Mouse (Mus musculus) hindlimb bud, embryonic 11.5 days (tissue): Measurements from ENCODE around the gene 2700049A03Rik.

Source experiments
- DNase-seq: peaks from one replicate; pipeline ENCODE4 v3.0.0-alpha.2; 2012; ENCODE audit warnings: low read depth, low spot score; ENCODE audit errors: extremely low spot score

The 2700049A03Rik gene

DNA sequence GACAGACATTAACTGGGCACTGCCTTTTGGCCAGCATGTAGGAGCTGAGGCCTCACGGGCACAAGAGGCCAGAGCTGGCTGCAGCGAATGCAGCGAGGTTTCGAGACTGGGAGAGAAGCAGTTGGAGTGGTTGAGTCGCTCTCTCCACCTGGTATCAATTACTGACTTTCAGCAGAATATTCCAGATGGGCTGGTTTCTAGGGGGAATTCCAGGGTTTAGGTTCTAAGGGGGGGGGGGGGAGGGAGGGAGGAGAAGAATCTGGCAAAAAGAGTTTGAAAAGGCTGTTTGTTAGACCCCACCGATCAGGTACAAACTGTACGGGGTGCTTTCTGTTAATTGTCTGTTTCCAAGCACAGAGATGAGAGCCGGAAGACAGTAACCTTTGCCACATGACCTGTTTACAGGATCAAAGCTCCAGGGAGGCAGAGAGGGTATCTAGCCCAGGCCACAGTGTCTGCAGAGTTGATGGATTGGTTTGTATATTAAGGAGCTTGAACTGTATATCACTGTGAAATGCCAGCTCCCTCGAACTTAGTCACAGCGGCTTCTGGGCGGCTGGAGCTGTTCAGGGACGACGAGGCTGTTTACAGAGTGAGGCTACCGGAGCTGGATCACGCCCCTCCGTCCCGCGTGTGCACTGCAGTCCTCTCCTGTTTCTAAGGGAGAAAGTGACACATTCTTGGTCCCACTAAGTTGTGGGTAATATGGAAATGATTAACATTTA lies 121.7 kb downstream of the 2700049A03Rik start:
- DNase-seq: peak; percentile 74

DNA sequence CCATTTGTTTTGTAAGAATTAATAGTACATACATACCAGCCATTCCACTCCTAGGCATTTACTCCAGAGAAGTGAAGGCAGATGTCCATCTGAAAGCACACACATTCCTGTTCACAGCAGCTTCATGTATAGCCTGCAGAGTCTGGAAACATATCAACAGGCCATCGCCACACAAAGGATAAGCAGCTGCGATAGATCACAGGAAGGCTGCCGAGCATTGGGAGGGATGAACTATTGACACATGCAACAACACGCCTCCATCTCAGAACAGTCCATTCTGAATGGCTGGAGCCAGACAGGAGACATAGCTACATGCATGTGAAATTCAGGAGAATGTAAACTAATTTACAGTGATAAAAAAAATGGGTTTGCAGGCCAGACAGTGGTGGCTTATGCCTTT lies 127.6 kb downstream of the 2700049A03Rik start:
- no peak for DNase-seq

DNA sequence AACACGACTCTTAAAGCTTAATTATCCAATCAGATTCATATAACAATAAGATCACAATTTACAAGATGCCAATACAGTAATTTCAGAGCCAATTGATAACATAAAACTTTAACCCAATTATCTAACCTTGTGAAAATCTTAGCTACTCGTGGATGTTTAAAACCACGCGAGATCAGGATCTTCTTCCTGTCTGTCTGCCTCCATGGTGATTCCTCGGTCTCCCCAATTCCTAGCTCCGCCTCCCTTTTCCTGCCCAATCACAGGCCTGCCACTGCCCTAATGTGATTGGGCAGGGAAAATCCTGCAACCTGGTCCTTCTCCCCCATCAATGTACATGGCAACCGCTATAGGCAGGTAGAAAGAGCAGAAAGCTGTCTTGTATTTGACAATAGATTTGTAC lies 132.7 kb downstream of the 2700049A03Rik start:
- no peak for DNase-seq

DNA sequence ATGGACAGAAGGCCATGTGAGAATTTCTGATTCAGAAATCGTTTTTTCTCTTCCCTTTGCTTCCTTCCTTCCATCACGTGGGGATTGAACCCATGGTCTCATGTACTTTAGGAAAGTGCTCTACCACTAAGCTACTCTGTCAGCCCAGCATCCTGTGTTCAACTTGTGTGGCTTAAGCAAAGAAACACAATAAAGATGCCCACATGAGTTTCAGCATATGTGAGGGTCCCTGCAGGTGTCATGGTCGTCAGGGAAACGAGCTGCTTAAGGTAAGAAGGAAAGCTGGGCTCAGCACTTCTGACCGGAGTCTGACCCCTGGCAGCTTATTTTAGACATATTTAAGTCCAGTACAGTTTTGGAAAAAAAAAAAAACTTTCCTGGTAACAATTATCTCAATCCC lies 134.5 kb downstream of the 2700049A03Rik start:
- no peak for DNase-seq

DNA sequence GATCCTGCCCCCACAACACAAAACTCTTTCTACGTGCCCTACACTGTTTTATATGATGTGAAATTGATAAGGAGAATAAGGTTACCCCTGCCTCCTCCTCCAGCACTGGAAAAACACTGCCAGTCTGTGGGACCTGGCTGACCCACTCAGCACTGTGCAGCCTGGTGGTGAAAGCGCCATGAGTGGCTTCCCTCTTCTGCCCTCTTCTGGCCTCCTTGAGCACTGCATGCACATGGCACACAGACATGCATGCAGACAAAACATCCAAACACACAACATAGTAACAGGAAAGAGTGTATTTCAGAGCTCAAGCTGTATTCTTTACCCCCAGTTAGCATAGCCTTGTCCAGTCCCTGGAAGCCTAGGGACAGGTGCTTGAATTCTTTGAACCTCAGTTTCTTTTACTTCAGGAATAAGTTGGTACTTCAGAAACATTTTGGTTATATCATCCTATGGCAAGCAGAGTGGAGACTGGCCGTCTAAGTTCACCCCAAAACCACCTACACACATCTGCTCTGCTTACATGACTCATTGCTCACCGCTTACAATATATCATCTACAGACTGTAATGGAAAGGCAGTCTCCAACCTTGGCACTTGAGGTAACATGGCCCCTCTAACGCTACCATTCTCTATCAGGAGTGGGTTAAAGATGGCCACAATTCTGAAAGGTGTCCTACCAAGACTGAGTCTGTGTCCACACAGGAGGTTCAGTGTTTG lies 138.0 kb downstream of the 2700049A03Rik start:
- no peak for DNase-seq

DNA sequence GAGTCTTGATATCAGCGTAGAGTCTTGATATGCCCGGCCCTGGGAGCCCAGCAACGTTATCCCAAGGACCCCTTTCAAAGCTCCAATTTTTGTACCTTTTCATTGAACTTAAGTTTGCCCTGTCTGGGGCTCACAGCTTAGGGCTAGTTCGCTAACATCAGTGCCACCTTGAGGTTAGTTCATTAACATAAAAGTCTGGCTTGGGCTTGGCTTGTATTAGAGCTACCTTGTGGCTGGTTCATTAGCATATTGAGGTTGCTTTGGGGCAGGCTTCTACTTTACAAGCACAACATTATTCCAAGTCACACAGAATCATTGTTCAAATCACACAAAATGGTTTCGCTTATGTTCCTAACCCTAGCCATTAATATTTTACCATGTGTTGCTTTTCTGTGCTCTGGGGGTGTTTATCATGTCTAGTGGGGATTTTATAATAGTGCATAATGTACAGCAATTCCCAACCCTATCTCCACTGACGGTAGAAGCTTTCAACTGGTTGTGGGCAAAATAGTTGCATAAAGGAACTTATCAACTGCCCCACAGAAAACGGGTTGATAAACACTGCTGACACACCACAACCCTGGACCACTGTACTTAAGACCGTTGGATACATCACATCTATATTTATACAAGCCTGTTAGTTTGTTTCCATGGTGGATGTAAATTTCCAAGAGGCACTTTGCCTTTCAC lies 139.4 kb downstream of the 2700049A03Rik start:
- no peak for DNase-seq

DNA sequence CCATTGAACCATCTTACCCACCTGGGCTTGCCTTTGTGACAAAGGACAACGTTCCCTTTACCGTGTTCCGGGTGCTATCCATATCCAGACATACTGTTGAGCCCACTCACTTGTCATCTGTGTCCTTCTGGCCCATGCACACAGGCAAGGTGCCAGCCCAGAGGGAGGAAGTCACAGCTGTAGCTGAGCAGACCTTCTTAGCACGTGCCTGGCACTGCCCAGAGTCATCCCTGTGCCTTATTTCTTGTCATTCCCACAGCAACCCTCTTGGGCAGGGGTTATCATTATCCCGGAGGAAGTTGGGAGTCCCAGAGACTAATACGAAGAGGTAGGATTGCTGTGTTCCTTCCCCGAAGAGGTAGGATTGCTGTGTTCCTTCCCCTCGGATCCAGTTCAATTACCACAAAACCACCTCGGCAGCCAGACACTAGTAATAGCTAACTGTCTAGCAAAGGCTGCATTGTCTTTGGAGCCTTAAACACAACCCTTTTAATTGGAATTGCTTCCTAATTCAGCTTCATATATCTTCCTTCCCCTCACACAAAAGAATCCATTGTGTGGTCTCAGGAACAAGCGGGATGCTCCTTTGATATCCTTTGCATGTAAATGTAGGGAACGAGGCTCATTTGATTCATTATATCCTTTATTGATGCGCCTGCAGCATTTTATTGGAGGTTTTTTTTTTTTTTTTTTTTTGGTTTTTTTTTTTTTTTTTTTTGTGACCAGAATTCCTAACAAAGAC lies 143.0 kb downstream of the 2700049A03Rik start:
- DNase-seq: no peak

DNA sequence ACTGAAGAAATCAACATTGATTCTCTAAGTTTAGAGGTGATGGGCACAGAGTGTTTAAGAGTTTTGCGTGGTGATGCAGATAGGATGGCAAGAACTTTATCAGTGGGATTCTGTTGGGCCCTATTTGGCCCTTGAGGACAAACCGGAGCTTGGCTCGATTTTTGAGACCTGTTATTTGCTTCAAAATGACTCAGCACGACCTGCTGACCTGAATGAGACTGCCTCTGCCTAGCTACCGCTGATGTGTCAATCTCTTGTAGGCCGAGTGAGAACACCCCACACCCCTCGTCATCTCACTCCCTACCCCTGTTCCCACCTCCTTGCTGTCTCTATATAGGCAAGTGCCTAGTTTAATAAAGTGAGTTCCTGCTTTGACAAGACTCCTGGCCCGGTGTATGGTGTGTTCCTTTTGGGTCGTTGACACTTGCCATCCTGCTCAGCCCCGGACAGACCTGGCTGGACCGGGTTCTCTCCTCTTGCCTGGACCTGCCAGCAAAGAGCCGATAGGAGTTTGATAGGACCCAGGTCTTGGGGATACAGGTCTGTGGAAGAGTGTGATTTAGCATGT lies 144.6 kb downstream of the 2700049A03Rik start:
- no peak for DNase-seq

DNA sequence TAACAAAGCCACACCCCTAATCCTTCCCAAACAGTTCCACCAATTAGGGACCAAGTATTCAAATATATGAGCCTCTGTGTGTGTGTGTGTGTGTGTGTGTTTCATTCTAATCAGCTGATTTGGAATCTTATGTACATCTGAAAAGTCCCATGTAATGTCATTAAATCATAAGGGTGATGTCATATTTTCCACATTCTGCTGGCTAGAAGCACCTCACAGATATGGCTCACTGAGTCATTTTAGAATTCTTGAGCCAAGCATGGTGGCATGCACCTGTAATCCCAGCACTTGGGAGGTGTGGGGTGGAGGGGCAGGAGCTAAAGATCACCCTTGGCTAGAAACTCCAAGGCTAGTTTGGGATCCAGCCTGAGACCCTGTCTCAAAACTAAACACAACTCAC lies 148.8 kb downstream of the 2700049A03Rik start:
- DNase-seq: no peak

DNA sequence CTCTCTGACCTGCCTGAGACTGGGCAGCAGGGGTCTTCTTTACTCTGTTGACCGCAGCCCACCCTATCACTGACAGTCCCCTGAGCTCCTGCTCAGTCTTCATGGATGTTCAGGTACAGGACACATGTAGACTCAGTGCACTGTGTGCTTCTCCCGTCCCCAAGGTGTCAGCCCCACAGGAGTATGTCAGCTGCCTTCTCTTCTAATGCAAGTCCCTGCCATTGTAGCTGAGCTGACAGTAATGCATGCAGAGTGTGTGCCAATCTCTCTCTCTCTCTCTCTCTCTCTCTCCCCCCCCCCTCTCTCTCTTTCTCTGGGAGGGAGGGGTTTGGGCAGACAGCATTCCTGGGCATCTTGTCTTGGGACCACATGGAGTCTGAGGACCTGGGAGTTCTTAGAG lies 153.8 kb downstream of the 2700049A03Rik start:
- DNase-seq: no peak
